Mouse (Mus musculus) cerebellum, adult (tissue): ENCODE measurements around the gene Rrp8.

Experiments
- ATAC-seq: cut with Nextera tagmentation; 2 replicates; pipeline ENCODE4 v1.9.2; 2017; ENCODE audit warnings: mild to moderate bottlenecking, moderate library complexity, mixed read lengths; ENCODE audit not compliant: insufficient number of reproducible peaks, low FRiP score, low TSS enrichment

Gene Rrp8

DNA sequence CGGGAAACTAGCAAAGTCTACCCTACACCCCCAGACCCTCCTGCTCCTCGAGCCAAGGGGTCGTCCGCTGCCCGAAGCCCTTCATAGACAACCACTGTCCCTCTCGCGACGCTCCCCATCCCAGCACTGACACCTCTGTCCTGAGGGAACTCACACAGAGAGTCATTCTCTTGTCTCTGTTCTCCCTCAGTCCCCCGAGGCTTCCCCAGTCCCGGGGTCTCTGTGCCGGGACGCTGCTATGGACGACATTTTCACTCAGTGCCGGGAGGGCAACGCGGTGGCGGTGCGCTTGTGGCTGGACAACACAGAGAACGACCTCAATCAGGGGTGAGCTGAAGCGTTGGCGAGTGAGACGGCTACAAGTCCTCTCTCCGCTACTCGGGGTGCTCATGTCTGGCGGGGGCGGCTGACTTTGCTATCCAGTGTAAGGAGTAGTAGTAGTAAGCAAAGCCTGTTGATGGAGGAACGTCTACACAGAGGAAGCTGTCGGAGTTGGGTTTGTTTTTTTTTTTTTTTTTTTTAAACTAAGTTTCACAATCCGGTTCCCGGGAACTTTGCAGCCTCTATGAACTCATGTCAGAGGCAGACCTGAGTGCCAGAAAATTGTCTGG is at the start of gene Rrp8:
Gene Rrp8, minus strand, starts transcription at position 475 of the 611 bp plus-strand sequence.
- no peak for ATAC-seq

GRCm38 (mm10) chr7:105786506-105787284 is 49.5 kb upstream of the Rrp8 start:
- ATAC-seq: no peak

GRCm38 (mm10) chr7:105784556-105784955 is 47.4 kb upstream of the Rrp8 start:
- no peak for ATAC-seq

DNA sequence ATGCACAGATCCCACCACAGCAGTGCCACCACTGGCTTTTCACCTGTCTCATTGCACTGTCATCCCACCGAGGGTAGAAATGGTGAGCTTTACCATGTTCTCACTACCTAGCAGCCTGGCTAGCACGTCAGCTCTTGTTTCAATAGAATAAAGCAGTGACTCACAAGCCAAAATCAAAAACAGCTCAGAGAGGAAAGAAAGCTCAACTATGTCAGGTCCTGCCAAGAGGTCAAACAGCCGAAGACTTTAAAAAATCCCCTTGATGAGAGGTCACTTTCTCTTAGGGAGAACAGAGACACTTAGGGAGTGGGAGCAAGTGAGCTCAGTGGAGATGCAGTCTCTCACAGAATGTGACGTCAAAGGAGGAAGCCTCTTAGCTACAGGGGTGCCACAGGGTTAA is 46.7 kb upstream of the Rrp8 start:
- ATAC-seq: no peak

DNA sequence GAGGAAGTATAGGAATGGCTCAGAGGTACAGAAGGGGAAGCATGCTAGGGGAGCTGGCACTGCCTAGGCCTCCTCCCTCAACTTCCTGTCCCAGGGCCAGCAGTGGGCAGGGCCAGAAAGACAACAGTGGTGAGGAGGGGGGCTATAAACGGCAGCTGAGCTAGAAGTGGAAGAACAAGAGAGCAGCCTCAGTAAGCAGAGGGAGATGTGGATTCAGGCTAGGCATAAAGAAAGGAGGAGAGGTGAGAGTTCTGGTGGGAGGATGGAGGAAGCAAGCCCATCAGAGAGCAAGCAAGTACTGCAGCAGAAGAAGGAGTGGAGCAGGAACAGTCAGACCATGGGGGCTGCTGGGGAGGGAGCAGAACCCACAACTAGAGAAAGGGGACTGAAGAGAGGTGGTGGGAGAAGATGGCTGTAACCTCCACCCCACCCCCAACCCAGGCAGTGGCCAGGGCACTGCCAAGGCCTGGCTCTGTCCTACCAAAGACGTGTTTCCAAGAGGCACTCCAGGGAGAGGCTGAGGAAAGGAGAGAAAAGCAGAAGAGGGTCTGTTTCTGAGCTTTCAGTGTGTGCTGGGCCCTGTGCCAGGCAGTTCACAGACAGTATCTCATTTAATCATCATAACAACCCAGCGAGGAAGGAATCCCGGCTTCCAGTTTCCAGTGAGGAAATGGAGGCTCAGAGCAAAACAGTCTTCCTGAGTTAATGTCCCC is 41.5 kb upstream of the Rrp8 start:
- no peak for ATAC-seq

DNA sequence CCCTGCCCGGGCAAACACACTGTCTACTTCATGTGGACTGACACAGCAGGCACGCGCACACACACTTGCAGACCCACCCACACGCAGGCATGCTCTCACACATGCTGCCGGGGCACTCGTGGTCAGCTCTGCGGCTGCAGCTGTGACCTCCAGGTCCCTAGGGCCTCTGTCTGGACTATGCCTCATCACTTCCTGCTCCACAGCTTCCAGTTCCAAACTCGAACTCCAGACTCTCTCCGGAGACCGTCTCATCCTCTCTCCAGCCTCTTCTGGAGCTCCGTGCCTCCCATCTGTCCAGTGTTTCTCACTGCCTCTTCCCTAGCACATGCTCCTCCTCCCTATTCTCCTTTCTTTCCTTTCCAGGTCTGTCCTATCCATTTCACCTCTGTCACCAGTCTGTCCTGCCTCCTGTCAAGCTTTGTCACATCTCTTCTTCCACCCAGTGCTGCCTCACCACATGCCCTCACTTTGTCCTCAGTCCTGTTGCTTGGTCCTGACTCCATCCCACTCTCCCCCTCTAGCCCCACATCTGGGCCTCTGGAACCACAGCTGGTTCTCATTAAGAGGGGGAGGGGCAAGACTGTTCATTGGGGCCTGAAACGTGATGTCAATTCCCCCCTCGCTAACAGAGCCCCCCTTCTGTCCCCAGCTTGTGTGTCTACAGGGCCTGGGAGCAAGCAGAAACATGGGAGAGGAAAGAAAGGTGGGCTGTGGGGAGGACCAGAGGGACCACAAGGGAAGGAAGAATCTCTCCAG is 40.8 kb upstream of the Rrp8 start:
- ATAC-seq: no peak

- no peak for ATAC-seq
Observed at GRCm38 (mm10) chr7:105777316-105777715, 40.1 kb upstream of the Rrp8 start.

GRCm38 (mm10) chr7:105776026-105776425 is 38.8 kb upstream of the Rrp8 start:
- ATAC-seq: no peak

- ATAC-seq: no peak
Observed at GRCm38 (mm10) chr7:105774661-105775060, 37.5 kb upstream of the Rrp8 start.

DNA sequence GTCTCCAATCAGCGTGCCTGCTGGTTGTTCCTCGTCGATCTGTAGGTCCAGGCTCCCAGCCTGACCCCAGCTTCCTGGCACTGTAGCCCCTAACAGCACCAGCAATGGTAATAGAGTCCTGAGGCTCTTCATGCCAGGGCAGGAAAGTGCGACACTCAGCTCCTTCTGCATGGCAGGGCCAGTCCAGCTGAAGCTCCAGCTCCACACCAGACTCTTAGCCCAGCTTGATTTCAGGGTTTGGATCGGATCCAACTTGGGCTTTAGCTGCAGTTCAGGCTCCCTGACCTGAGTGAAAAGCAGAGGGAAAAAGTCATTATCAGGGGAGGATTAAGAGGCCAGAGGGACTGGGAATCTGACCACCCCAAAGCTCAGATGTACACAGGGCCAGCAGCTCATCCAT is 35.9 kb upstream of the Rrp8 start:
- ATAC-seq: no peak

DNA sequence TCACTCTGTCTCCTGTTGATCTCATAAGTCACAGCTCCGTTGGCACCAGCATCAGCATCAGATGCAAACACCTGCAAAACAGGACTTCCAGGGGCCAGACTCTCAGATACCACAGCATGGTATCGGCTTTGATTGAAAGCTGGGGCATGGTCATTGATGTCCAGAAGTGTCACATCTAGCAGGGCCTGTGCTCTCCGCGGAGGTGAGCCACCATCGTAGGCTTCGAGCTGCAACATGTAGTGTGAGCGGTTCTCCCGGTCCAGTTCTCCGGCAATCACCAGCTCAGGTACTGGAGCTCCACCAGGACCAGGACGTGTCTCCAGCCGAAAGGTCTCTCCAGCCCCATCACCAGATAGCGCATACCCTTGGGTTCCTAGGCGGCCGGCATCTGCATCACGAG is 35.1 kb upstream of the Rrp8 start:
- ATAC-seq: no peak

- ATAC-seq: no peak
Observed at GRCm38 (mm10) chr7:105769959-105770358, 32.8 kb upstream of the Rrp8 start.

DNA sequence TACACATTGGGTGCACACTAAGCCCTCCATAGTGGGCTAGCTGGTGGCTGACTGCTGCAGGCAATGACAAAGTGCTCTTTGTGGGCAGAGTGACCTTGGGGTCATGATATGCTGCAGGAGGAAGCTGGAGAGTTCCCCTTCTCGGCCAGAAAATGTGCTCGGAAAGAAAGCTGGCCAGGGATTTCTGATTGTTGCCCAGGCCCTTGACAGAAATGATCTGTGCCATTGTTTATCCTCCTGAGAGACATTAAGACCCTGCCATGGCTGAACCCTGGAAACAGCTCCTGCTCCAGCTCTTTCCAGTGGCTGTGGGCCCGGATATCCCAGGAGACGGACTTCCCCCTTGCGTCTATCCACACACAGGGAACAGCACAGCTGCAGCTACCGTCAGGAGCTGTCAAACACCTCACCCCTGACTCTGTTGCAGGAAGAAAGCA is 30.6 kb upstream of the Rrp8 start:
- ATAC-seq: no peak

GRCm38 (mm10) chr7:105764331-105764730 is 27.1 kb upstream of the Rrp8 start:
- ATAC-seq: no peak

- ATAC-seq: no peak
Observed at GRCm38 (mm10) chr7:105762517-105763270, 25.5 kb upstream of the Rrp8 start.

DNA sequence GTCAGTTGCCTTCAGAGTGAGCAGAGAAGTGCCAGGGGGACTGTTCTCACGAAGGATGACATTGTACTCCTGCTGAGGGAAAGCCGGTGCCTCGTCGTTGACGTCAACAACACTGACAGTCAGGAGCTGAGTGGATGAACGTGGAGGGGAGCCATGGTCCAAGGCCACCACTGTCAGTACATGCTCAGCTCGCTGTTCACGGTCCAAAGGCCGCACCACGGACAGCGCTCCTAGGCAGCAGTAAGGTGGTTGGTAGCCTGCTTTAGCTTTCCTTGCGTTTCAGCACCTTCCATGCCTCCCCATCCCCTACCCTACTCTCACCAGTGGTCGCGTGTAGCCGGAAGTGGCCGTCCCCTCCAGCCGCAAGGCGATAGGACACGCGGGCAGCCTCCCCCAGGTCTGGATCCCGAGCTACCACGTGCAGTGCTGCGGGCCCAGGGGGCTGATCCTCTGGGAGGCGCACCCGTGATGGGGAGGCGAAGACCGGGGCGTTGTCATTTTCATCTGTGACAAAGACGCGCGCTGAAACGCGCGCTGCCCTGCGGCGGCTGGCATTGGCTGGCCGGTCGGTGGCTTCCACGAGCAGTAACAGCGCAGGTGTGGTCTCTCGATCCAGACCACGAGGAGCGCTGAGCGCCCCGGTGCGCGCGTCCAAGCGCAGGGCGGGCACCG is 24.8 kb upstream of the Rrp8 start:
- no peak for ATAC-seq

GRCm38 (mm10) chr7:105753281-105753680 is 16.1 kb upstream of the Rrp8 start:
- ATAC-seq: no peak

GRCm38 (mm10) chr7:105752716-105753115 is 15.5 kb upstream of the Rrp8 start:
- ATAC-seq: peak; percentile 41; the same call in 1 of the 2 replicates
